Mouse (Mus musculus) intestine, embryonic 16.5 days (tissue): ENCODE data around the gene Adcyap1r1. TPM values are rescaled to one million over a fixed set of nuclear protein-coding genes. Genes with fewer than 3 reads are reported as not detected.

Experiments used
- ATAC-seq: fragments of 200-750 bp; cut with Nextera tagmentation; 2 replicates; pipeline ENCODE4 v1.8.0; 2017; ENCODE audit warnings: moderate TSS enrichment, moderate library complexity
- H3K27ac ChIP-seq: fragments of 300-500 bp; sonication (generic); 2 replicates; pipeline ENCODE4 v1.5.1; 2014; ENCODE audit warnings: mild to moderate bottlenecking, low read length
- H3K27me3 ChIP-seq: fragments of 300-500 bp; sonication (generic); replicated peaks from 2 replicates; pipeline ENCODE4 v1.6.1; 2014; ENCODE audit warnings: low read length, control low read depth, mixed read lengths; ENCODE audit not compliant: control insufficient read depth, insufficient read depth
- H3K36me3 ChIP-seq: fragments of 300-500 bp; sonication (generic); 2 replicates; pipeline ENCODE4 v1.6.1; 2014; ENCODE audit warnings: low read length, control low read depth; ENCODE audit not compliant: control insufficient read depth, insufficient read depth
- H3K4me1 ChIP-seq: fragments of 300-500 bp; sonication (generic); 2 replicates; pipeline ENCODE4 v1.6.1; 2014; ENCODE audit warnings: low read length, control low read depth, mixed read lengths; ENCODE audit not compliant: control insufficient read depth, insufficient read depth
- H3K4me2 ChIP-seq: fragments of 300-500 bp; sonication (generic); 2 replicates; pipeline ENCODE4 v1.6.1; 2014; ENCODE audit warnings: low read depth, low read length, control low read depth
- H3K4me3 ChIP-seq: fragments of 300-500 bp; sonication (generic); 2 replicates; pipeline ENCODE4 v1.5.1; 2014; ENCODE audit warnings: mild to moderate bottlenecking, low read length
- H3K9ac ChIP-seq: fragments of 300-500 bp; sonication (generic); 2 replicates; pipeline ENCODE4 v1.6.1; 2014; ENCODE audit warnings: low read depth, low read length
- H3K9me3 ChIP-seq: fragments of 300-500 bp; sonication (generic); 2 replicates; pipeline ENCODE4 v1.6.1; 2016; ENCODE audit warnings: low read length, control low read depth; ENCODE audit not compliant: control insufficient read depth
- WGBS: fragments of 180-500 bp; shearing (Covaris S2); extraction: QIAGEN DNeasy Blood & Tissue Kit; methylation state at CpG from one replicate; pipeline ENCODE4 v1.1.7; 2014; 5-methylcytosine and 5-hydroxymethylcytosine counted together
- polyA plus RNA-seq: library from polyadenylated mRNA; unstranded; fragments of >200 nt; fragmentation: Nextera tagmentation; extraction: Ambion mirVana; gene quantifications from 2 replicates; pipeline ENCODE4 v1.2.1, GENCODE M21; 2015

Gene Adcyap1r1
- polyA plus RNA-seq, 1 experiment from 2014 or later, result 3.8 TPM

GRCm38 (mm10) chr6:55461141-55461540 is 9.4 kb downstream of the Adcyap1r1 start:
- Histone ChIP-seq H3K4me2 (no peak overlapping the region), H3K9me3 (no peaks in the 10 kb centered on the region), H3K4me3 (no peak overlapping the region), H3K9ac (no peak overlapping the region), H3K27me3 (no peaks in the 10 kb centered on the region), H3K4me1 (no peaks in the 10 kb centered on the region), H3K27ac (no peak overlapping the region), H3K36me3 (no peaks in the 10 kb centered on the region)
- ATAC-seq, result no peak
- WGBS, result 58% methylated on average over 5 of the region's 5 CpGs

- ATAC-seq, result no peak
- H3K27ac ChIP-seq, result no peak overlapping the region
- no peak overlapping the region for H3K9ac ChIP-seq
- no peaks in the 10 kb centered on the region for H3K9me3 ChIP-seq
- H3K27me3 ChIP-seq, result no peaks in the 10 kb centered on the region
- H3K4me2 ChIP-seq, result no peak overlapping the region
- H3K4me1 ChIP-seq, result no peaks in the 10 kb centered on the region
- H3K4me3 ChIP-seq, result no peak overlapping the region
- H3K36me3 ChIP-seq, result no peaks in the 10 kb centered on the region
- WGBS, result 77% methylated on average over 2 of the region's 2 CpGs
These were observed 9.9 kb downstream of the Adcyap1r1 start for GRCm38 (mm10) chr6:55461678-55462077.

GRCm38 (mm10) chr6:55462394-55462793 is 10.6 kb downstream of the Adcyap1r1 start:
- ATAC-seq, result no peak
- no peak overlapping the region for H3K9ac ChIP-seq
- no peaks in the 10 kb centered on the region for H3K4me1 ChIP-seq
- 89% methylated on average over 1 of the region's 1 CpGs for WGBS
- H3K27ac ChIP-seq, result no peak overlapping the region
- no peak overlapping the region for H3K4me3 ChIP-seq
- H3K4me2 ChIP-seq, result no peak overlapping the region
- H3K27me3 ChIP-seq, result no peaks in the 10 kb centered on the region
- no peaks in the 10 kb centered on the region for H3K9me3 ChIP-seq
- no peaks in the 10 kb centered on the region for H3K36me3 ChIP-seq

- no peaks in the 10 kb centered on the region for H3K36me3 ChIP-seq
- no peak for ATAC-seq
These were observed 12.2 kb downstream of the Adcyap1r1 start for GRCm38 (mm10) chr6:55463966-55464365.

GRCm38 (mm10) chr6:55465311-55465710 is 13.5 kb downstream of the Adcyap1r1 start:
- ATAC-seq, result no peak
- H3K27ac ChIP-seq, result no peak overlapping the region
- WGBS, result 75% methylated on average over 4 of the region's 4 CpGs
- no peaks in the 10 kb centered on the region for H3K36me3 ChIP-seq
- no peak overlapping the region for H3K9ac ChIP-seq
- no peaks in the 10 kb centered on the region for H3K27me3 ChIP-seq
- H3K4me1 ChIP-seq, result no peaks in the 10 kb centered on the region
- no peak overlapping the region for H3K4me2 ChIP-seq
- no peak overlapping the region for H3K4me3 ChIP-seq
- H3K9me3 ChIP-seq, result no peaks in the 10 kb centered on the region

More at GRCm38 (mm10) chr6:55463966-55464365, 12.2 kb downstream of the Adcyap1r1 start:
- H3K27ac ChIP-seq, result no peak overlapping the region
- H3K4me3 ChIP-seq, result no peak overlapping the region
- H3K9ac ChIP-seq, result no peak overlapping the region
- H3K4me2 ChIP-seq, result no peak overlapping the region
- H3K9me3 ChIP-seq, result no peaks in the 10 kb centered on the region
- WGBS, result 73% methylated on average over 7 of the region's 7 CpGs
- no peaks in the 10 kb centered on the region for H3K4me1 ChIP-seq
- no peaks in the 10 kb centered on the region for H3K27me3 ChIP-seq

- H3K9ac ChIP-seq, result no peak overlapping the region
- no peak overlapping the region for H3K4me2 ChIP-seq
- no peak overlapping the region for H3K27ac ChIP-seq
- no peaks in the 10 kb centered on the region for H3K36me3 ChIP-seq
- no peaks in the 10 kb centered on the region for H3K4me1 ChIP-seq
- no peaks in the 10 kb centered on the region for H3K9me3 ChIP-seq
- no peak for ATAC-seq
- H3K27me3 ChIP-seq, result no peaks in the 10 kb centered on the region
- H3K4me3 ChIP-seq, result no peak overlapping the region
These were observed 14.6 kb downstream of the Adcyap1r1 start for GRCm38 (mm10) chr6:55466301-55466761.

- no peak overlapping the region for H3K9ac ChIP-seq
- no peak overlapping the region for H3K27ac ChIP-seq
- no peaks in the 10 kb centered on the region for H3K27me3 ChIP-seq
- no peak overlapping the region for H3K4me3 ChIP-seq
- 90% methylated on average over 5 of the region's 5 CpGs for WGBS
- no peak for ATAC-seq
- H3K9me3 ChIP-seq, result no peaks in the 10 kb centered on the region
- no peaks in the 10 kb centered on the region for H3K36me3 ChIP-seq
- no peak overlapping the region for H3K4me2 ChIP-seq
- H3K4me1 ChIP-seq, result no peaks in the 10 kb centered on the region
These were observed 18.9 kb downstream of the Adcyap1r1 start for GRCm38 (mm10) chr6:55470691-55471090.

GRCm38 (mm10) chr6:55472381-55472780 is 20.6 kb downstream of the Adcyap1r1 start:
- no peaks in the 10 kb centered on the region for H3K27me3 ChIP-seq
- no peaks in the 10 kb centered on the region for H3K36me3 ChIP-seq
- 77% methylated on average over 2 of the region's 2 CpGs for WGBS
- no peak overlapping the region for H3K4me2 ChIP-seq
- ATAC-seq, result no peak
- no peak overlapping the region for H3K27ac ChIP-seq
- H3K9me3 ChIP-seq, result no peaks in the 10 kb centered on the region
- no peak overlapping the region for H3K4me3 ChIP-seq
- no peak overlapping the region for H3K9ac ChIP-seq
- no peaks in the 10 kb centered on the region for H3K4me1 ChIP-seq

- no peak for ATAC-seq
- Histone ChIP-seq H3K36me3 (no peaks in the 10 kb centered on the region), H3K27ac (no peak overlapping the region)
These were observed 29.2 kb downstream of the Adcyap1r1 start for GRCm38 (mm10) chr6:55480988-55481387.

GRCm38 (mm10) chr6:55482471-55482870 is 30.7 kb downstream of the Adcyap1r1 start:
- H3K36me3 ChIP-seq, result no peaks in the 10 kb centered on the region
- no peaks in the 10 kb centered on the region for H3K9me3 ChIP-seq
- H3K4me2 ChIP-seq, result no peak overlapping the region
- H3K27me3 ChIP-seq, result no peaks in the 10 kb centered on the region
- H3K27ac ChIP-seq, result no peak overlapping the region
- H3K9ac ChIP-seq, result no peak overlapping the region
- 88% methylated on average over 1 of the region's 1 CpGs for WGBS
- H3K4me1 ChIP-seq, result peaks cover 10% of the 10 kb centered on the region; the same call in 1 of the 2 replicates
- ATAC-seq, result no peak
- no peak overlapping the region for H3K4me3 ChIP-seq

More at GRCm38 (mm10) chr6:55480988-55481387, 29.2 kb downstream of the Adcyap1r1 start:
- H3K27me3 ChIP-seq, result no peaks in the 10 kb centered on the region
- no peak overlapping the region for H3K9ac ChIP-seq
- H3K9me3 ChIP-seq, result no peaks in the 10 kb centered on the region
- 91% methylated on average over 1 of the region's 1 CpGs for WGBS
- H3K4me1 ChIP-seq, result peaks cover 9% of the 10 kb centered on the region; the same call in 1 of the 2 replicates
- no peak overlapping the region for H3K4me2 ChIP-seq
- no peak overlapping the region for H3K4me3 ChIP-seq
